Mouse (Mus musculus): Measurements from ENCODE around the gene Gpr135.
"Not testable (repeated sequence)": the region's sequence is repeated elsewhere in the genome, so short reads cannot be mapped to it uniquely, and the experiment has no call there.

Gene Gpr135

DNA sequence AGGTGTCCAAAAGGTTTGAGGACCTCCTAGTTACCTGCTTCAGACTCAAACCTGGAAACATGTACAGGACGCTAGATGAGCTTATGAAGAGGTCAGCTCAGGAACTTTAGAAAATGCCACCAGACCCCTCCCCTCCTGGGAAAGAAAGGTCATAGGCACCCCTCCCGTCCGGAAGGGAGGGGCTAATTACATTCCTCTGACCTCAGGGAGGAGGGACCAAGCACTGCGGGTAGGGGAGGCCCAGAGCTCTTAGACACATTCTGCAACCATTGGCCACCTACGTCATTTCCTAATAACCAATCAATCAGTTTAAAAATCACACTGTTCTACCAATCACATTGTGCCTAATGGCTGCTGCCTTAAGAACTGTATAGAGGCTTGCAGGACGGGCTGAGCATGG lies 18.4 kb downstream of the Gpr135 start:
- no peak for DNase-seq

GRCm38 (mm10) chr12:72050821-72051220 lies 20.1 kb downstream of the Gpr135 start:
- no peak for DNase-seq

- DNase-seq, result not testable (repeated sequence)
Observed at GRCm38 (mm10) chr12:72050156-72050555, 20.8 kb downstream of the Gpr135 start.

DNA sequence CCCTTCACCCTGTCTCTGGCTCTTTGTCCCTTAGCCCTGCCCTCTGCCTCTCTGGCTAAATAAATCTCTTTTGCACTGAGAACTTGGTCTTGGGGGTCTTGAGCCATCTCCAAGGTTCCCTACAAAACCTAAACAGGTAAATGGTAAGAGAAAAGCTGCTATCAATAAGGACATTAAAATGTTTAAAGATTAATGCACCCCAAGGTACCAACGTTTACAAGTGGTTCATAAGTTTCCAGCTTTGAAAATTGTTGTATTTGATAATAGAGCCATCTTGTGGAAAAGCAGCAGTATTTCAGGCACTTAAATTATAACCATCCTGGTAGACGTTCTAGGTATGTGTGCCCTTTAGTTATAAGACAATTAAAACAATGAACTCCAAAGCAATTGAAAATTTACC lies 23.4 kb downstream of the Gpr135 start:
- no peak for DNase-seq

- DNase-seq, result no peak
Observed at GRCm38 (mm10) chr12:72041238-72041637, 29.7 kb downstream of the Gpr135 start.

DNA sequence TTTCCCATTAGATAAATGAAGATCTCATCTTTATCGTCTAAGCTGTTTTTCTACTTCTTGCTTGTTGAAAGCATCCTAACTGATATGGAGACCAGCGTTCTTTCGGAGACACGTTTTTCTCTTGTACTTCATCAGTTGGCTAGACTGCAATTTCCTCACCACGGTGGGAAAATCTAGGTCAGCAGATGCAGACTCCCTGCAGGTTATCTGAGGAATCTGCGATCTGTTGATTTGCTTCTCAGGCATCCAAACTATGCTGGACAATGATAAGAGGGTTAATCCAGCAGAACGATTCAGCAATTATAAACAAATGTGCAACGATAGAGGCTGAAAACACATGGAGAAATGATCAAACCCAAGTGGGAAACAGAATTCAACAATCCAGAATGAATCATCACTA lies 31.4 kb downstream of the Gpr135 start:
- no peak for DNase-seq

DNA sequence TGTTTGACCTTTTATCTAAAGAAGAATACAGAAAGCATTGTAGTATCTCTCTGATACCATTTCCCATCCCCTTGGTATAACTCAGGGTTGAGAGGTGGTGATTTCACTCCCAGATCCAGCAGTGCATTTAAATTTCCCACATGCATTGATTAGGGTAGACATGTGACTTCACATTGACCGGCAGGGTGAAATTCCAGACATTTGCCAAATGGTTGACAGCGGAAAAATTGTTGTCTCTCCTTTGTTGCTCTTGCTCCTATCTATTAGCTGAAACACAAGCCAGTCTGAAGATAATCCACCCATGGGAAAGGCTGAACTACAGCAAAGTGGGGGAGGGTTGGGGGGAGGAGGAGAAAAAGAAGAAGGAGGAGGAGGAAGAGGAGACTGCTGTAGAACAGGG lies 32.1 kb downstream of the Gpr135 start:
- no peak for DNase-seq

GRCm38 (mm10) chr12:72037049-72037448 lies 33.9 kb downstream of the Gpr135 start:
- no peak for DNase-seq

- peak in 1 of 2 experiments; percentile 14 for DNase-seq
Observed at GRCm38 (mm10) chr12:72036097-72036661, 34.7 kb downstream of the Gpr135 start.

GRCm38 (mm10) chr12:72031794-72032193 lies 39.1 kb downstream of the Gpr135 start:
- peak; percentile 53 to 80 for DNase-seq

- peak in 1 of 2 experiments; percentile 35 for DNase-seq
Observed at GRCm38 (mm10) chr12:72031171-72031570, 39.8 kb downstream of the Gpr135 start.

DNA sequence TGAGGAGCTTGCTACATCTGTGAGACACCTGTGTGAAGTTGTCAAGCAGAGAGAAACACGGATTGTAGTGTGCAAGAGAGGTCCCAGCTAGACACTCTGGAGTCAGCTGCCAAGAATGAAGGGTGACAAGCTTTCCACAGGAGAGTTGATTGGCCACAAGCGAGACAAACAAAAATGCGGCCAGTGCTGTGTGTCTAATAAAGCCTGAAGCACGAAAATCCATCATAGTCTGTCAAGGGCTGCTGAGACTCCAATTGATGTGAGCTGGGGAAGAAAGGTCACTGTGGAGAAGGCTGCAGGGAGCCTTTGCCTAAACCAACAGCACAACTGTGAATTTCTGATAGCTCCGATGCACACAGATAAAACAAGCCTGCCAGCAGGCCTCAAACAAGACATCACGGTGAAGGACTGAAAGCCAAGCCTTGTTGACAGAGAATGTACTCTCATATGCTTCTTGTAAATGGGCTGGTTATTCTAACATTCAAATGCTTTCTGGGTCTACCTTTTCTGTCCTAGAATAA lies 45.6 kb downstream of the Gpr135 start:
- DNase-seq, result no peak

DNA sequence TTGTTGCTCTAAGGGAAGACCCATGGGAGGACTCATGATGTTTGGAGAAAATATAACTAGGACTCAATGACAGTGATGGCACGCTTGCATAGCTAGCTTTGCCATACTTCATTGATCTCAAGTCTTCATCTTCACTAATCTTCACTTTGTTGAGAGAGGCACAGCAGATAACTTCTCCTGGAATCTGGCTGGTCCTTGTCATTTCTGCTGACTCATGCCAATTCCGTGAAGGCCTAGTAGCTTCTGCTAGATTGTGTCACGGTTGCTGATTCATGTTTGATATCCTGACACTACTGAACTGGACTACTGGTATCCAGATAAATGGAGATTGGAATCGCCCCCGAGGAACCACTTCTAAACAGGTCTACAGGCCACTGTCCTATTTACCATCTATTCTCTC lies 47.4 kb downstream of the Gpr135 start:
- no peak for DNase-seq

- DNase-seq, result no peak
Observed at GRCm38 (mm10) chr12:72022790-72023189, 48.1 kb downstream of the Gpr135 start.

DNA sequence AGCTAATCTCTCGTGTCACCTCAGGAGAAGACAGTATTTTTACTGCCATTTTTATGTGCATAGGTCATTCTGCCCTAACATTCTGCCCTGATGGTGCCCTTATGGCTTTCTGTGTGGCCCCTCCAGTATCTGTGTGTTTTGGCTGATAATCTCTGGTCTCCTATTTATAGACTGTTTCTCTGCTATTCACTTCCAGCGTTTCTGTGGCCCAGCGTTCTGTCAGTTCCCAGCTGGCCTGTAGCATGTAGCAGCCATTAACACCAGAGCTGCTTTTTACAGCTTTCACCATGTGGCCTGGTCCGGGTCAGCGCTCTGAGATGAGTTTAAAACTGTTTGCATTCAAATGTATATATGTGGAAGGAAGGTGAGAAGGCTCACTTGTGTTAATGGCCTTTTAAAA lies 49.4 kb downstream of the Gpr135 start:
- peak; percentile 26 to 48 for DNase-seq

- DNase-seq, result no peak
Observed at GRCm38 (mm10) chr12:72020285-72020684, 50.6 kb downstream of the Gpr135 start.

Measured in kidney, postnatal 25 days (tissue).